Mouse (Mus musculus) midbrain, embryonic 14.5 days (tissue): ENCODE results near the gene Adcy7. TPM values are rescaled to one million over a fixed set of nuclear protein-coding genes. Genes with fewer than 3 reads are reported as not detected.
A peak's percentile ranks its signal among the peaks of the same experiment; 100 is the strongest.

Experiments used
- ATAC-seq: fragments of 200-750 bp; cut with Nextera tagmentation; 2 replicates; pipeline ENCODE4 v1.8.0; 2017; ENCODE audit warnings: moderate number of reproducible peaks, moderate library complexity; ENCODE audit not compliant: low FRiP score, low TSS enrichment
- DNase-seq: peaks from one replicate; pipeline ENCODE4 v3.0.0-alpha.2; 2015
- H3K27ac ChIP-seq: fragments of 300-500 bp; sonication (generic); replicated peaks from 2 replicates; pipeline ENCODE4 v1.5.1; 2014; ENCODE audit warnings: mild to moderate bottlenecking, low read depth, low read length, moderate library complexity
- H3K27me3 ChIP-seq: fragments of 300-500 bp; sonication (generic); 2 replicates; pipeline ENCODE4 v1.6.1; 2014; ENCODE audit warnings: low read length, control low read depth, mixed read lengths; ENCODE audit not compliant: control insufficient read depth, insufficient read depth
- H3K36me3 ChIP-seq: fragments of 300-500 bp; sonication (generic); 2 replicates; pipeline ENCODE4 v1.6.1; 2014; ENCODE audit warnings: low read length, control low read depth; ENCODE audit not compliant: control insufficient read depth, insufficient read depth
- H3K4me1 ChIP-seq: fragments of 300-500 bp; sonication (generic); 2 replicates; pipeline ENCODE4 v1.6.1; 2014; ENCODE audit warnings: mild to moderate bottlenecking, antibody characterized with exemption, low read length, control low read depth; ENCODE audit not compliant: control insufficient read depth, insufficient read depth
- H3K4me2 ChIP-seq: fragments of 300-500 bp; sonication (generic); 2 replicates; pipeline ENCODE4 v1.6.1; 2014; ENCODE audit warnings: mild to moderate bottlenecking, low read length, moderate library complexity
- H3K4me3 ChIP-seq: fragments of 300-500 bp; sonication (generic); replicated peaks from 2 replicates; pipeline ENCODE4 v1.5.1; 2014; ENCODE audit warnings: low read depth, low read length
- H3K9ac ChIP-seq: fragments of 300-500 bp; sonication (generic); replicated peaks from 2 replicates; pipeline ENCODE4 v1.6.1; 2014; ENCODE audit warnings: mild to moderate bottlenecking, low read length, moderate library complexity
- H3K9me3 ChIP-seq: fragments of 300-500 bp; sonication (generic); 2 replicates; pipeline ENCODE4 v1.6.1; 2016; ENCODE audit warnings: low read length, control low read depth, mixed read lengths; ENCODE audit not compliant: control insufficient read depth
- whole genome bisulfite sequencing: fragments of 180-500 bp; shearing (Covaris S2); extraction: QIAGEN DNeasy Blood & Tissue Kit; methylation state at CpG from one replicate; pipeline ENCODE4 v1.1.7; 2014; 5-methylcytosine and 5-hydroxymethylcytosine counted together
- polyA plus RNA-seq: library from polyadenylated mRNA; unstranded; fragments of >200 nt; fragmentation: Nextera tagmentation; extraction: Ambion mirVana; gene quantifications from 2 replicates; pipeline ENCODE4 v1.2.1, GENCODE M21; 2014

Gene Adcy7
- polyA plus RNA-seq, 1 experiment from 2014 or later = 2.6 TPM

DNA sequence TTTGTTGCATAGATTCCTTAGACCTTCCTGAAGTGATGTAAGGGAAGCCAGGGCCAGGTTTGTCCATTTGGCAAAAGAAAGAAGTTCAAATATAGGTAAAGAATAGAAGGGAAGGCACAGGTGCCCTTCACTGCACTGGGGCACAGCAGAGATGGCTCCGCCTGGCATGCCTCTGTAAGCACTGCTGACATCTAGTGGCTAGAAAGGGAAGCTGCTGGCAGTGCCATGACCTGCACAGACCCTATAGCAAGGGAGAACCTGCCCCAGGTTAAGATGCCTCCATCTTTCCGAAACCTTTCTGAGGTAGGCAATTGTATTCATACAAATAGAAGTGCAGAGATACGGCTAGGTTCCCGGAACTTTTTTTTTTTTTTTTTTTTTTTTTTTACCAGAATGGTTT lies 27.9 kb upstream of the Adcy7 start:
- WGBS = 76% methylated on average over 4 of the region's 4 CpGs
- Histone ChIP-seq H3K4me3 (no peak overlapping the region), H3K27me3 (no peaks in the 10 kb centered on the region), H3K36me3 (peaks cover 25% of the 10 kb centered on the region), H3K27ac (no peak overlapping the region), H3K9ac (no peak overlapping the region), H3K9me3 (no peaks in the 10 kb centered on the region), H3K4me1 (no peaks in the 10 kb centered on the region), H3K4me2 (no peak overlapping the region)
- ATAC-seq (no peak), DNase-seq (peak; percentile 73)

DNA sequence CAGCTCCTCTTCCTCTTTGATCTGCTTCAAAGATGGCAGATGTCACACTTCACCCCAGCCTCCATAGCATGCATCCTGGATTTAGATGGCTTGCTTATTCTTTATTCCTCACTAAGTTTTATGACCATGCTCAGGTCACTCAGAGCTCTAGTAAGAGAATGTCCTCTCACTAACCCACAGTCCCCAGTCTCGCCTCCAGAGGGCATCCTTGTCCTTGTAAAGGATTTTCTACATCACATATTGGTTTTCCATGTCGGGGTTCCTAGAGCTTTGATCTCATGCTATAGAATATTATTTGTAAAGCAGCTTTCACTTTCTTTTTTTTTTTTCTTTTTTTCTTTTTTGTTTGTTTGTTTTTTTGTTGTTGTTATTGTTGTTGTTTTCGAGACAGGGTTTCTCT lies 19.4 kb upstream of the Adcy7 start:
- Histone ChIP-seq H3K36me3 (peaks cover 39% of the 10 kb centered on the region), H3K4me1 (no peaks in the 10 kb centered on the region), H3K27ac (no peak overlapping the region), H3K4me3 (no peak overlapping the region), H3K9ac (no peak overlapping the region), H3K27me3 (no peaks in the 10 kb centered on the region), H3K4me2 (no peak overlapping the region), H3K9me3 (no peaks in the 10 kb centered on the region)
- WGBS = 81% methylated on average over 3 of the region's 3 CpGs
- peak; percentile 66 for DNase-seq
- ATAC-seq = no peak

DNA sequence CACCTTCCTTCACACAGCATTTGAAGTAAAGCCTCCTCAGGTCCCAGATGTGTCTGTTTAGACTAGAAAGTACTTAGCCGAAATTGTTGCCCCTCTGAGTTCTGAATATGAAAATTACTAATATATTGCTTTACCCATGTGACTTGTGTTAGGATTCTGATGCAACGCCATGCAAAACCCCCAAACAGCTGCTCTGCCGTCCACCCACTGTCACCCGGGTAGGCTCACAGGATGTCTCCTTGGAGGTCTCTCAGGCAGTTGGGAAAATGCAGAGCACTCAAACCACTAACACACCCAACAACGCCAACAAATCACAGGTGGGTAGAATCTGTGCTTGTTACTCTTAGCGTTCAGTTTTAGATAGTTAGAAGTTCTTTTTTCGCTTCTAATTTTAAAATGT lies 17.2 kb upstream of the Adcy7 start:
- WGBS = 92% methylated on average over 7 of the region's 7 CpGs
- no peak for ATAC-seq
- Histone ChIP-seq H3K27me3 (no peaks in the 10 kb centered on the region), H3K27ac (no peak overlapping the region), H3K9ac (no peak overlapping the region), H3K4me3 (no peak overlapping the region), H3K36me3 (peaks cover 25% of the 10 kb centered on the region), H3K9me3 (no peaks in the 10 kb centered on the region), H3K4me1 (no peaks in the 10 kb centered on the region), H3K4me2 (no peak overlapping the region)
- DNase-seq = no peak

DNA sequence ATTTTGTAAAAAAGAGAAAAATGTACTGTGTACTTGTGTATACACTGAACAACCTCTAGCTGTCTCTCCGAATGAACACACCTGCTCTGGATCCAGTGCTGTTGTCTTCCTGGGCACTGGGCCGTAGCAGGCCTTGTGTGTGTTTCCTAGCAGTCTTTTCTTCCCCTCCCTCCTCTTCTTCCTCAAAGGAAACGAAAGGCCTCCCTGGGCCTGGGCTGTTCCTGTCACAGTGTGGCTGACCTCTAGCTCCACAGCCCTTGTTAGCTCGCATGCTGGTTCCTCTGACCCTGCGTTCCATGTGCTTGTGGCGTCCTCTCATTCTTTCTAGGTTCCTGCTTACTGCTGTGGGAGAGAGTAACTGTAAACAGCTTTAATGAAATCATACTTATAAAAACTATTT lies 14.2 kb upstream of the Adcy7 start:
- DNase-seq (no peak), ATAC-seq (no peak)
- no peaks in the 10 kb centered on the region for H3K9me3 ChIP-seq
- no peak overlapping the region for H3K4me2 ChIP-seq
- no peaks in the 10 kb centered on the region for H3K4me1 ChIP-seq
- no peak overlapping the region for H3K27ac ChIP-seq
- H3K36me3 ChIP-seq = peaks cover 8% of the 10 kb centered on the region
- H3K4me3 ChIP-seq = no peak overlapping the region
- WGBS = 30% methylated on average over 6 of the region's 6 CpGs
- no peaks in the 10 kb centered on the region for H3K27me3 ChIP-seq
- no peak overlapping the region; the same call in 1 of the 2 replicates for H3K9ac ChIP-seq

DNA sequence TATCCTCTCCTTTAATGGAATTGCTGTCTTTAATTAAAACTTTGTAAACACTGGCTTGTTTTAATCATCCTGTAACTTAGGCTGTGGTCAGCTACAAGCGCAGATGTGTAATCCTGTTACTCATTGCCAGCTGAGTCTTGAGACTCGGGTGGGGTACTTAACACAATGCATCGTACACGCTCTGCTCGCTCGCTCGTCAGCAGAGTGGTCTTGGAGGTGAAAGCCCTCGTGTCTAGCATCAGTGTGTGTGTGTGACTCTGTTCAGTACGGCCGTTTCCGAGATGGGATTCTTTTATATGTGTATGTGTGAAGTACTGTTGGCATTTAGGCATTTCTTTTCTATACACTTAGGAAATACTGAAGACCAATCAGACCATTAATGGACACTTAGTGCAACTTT lies 13.7 kb upstream of the Adcy7 start:
- no peak for DNase-seq
- no peaks in the 10 kb centered on the region for H3K9me3 ChIP-seq
- H3K4me2 ChIP-seq = no peak overlapping the region

DNA sequence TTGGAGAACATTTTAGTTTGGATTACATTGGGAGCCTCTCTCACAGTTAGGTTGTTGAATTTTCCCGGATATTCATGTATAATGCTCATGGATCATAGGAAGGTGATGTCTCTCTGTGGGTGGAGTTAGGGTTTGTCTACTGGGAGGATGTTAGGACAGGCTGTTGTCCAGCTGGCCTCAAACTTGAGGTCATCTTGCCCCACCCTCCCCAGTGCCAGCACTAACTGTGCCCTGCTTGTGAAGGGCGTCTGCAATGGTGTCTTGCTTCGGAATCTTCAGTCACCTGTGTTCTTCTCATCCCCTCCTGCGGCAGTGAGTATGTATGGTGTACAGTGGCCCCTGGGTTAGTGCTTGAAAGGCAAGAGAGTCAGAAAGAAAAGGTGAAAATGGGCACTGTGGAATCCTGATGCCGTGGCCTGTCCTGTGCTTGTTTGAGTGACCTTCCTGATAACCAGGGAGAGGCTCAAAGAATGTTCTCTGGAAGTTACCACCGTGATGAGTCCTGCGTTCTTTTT lies 11.7 kb upstream of the Adcy7 start:
- ATAC-seq (no peak), DNase-seq (no peak)
- no peaks in the 10 kb centered on the region for H3K27me3 ChIP-seq
- no peak overlapping the region for H3K27ac ChIP-seq
- no peak overlapping the region for H3K9ac ChIP-seq
- H3K9me3 ChIP-seq = no peaks in the 10 kb centered on the region
- WGBS = 92% methylated on average over 7 of the region's 7 CpGs
- H3K4me2 ChIP-seq = no peak overlapping the region
- no peak overlapping the region for H3K4me3 ChIP-seq
- no peaks in the 10 kb centered on the region for H3K4me1 ChIP-seq
- peaks cover 8% of the 10 kb centered on the region; the same call in 1 of the 2 replicates for H3K36me3 ChIP-seq

More for the DNA sequence above, 13.7 kb upstream of the Adcy7 start:
- peaks cover 8% of the 10 kb centered on the region for H3K36me3 ChIP-seq
- no peak for ATAC-seq
- no peak overlapping the region for H3K27ac ChIP-seq
- no peak overlapping the region for H3K4me3 ChIP-seq
- no peak overlapping the region for H3K9ac ChIP-seq
- no peaks in the 10 kb centered on the region for H3K27me3 ChIP-seq
- H3K4me1 ChIP-seq = no peaks in the 10 kb centered on the region
- WGBS = 41% methylated on average over 11 of the region's 11 CpGs

DNA sequence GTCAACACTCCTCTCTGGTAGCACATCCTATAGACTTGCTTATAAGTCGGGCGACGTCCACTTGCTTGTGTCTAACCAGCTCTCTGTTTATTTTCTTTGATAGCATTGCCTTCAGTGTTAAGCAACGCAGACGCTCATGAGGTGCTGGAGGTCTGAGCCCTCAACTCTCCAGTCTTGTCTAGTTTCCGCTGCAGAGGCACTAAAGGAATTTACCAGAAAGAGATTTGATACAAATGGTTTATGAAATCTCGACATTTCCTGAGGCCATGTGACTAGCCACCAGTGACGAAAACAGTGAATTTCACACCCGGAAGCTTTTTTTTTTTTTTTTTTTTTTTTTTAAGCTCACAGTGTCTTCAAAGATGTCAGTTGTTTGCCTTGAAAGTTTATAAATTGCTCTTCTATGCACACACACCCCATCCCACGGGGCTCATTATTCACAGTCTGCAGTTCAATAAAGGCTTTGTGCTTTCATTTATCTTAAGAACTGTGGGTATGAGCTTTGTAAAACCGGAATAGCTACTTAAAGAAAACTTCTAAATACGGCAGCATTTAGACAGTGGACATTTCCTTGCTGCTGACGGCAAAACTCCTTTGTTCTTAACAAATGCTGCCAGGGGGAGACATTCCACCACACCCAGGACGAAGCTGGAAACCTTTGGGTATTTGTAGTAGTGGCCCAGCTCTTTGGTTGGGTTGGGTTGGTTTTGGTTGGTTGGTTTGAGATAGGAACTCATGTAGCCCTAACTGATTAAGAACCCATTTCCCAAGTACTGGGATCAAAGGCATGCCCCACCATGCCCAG lies 9.2 kb upstream of the Adcy7 start:
- no peaks in the 10 kb centered on the region for H3K36me3 ChIP-seq
- no peak overlapping the region for H3K27ac ChIP-seq
- H3K4me2 ChIP-seq = no peak overlapping the region
- WGBS = 59% methylated on average over 14 of the region's 14 CpGs
- H3K9ac ChIP-seq = no peak overlapping the region
- H3K9me3 ChIP-seq = no peaks in the 10 kb centered on the region
- DNase-seq (no peak), ATAC-seq (no peak)
- H3K27me3 ChIP-seq = no peaks in the 10 kb centered on the region
- H3K4me1 ChIP-seq = no peaks in the 10 kb centered on the region
- no peak overlapping the region for H3K4me3 ChIP-seq

DNA sequence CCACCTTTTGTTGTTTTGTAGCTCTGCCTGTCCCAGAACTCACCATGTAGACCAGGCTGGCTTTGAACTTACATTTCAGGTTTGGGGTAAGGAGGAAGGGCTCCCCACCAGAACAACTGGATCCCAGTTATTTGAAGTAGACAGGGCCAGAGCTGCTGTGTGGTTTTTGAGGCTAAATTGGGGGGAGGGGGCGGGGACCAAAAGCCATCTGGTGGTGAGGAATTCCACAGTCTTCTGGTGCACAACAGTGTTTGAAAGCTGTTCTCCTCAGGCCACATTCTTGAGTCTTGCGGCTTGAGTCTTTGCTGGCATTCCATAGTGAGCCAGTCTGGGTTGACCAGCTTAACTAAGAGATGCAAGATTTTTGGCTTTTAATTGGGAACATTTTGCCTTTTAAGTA lies 6.7 kb upstream of the Adcy7 start:
- 28% methylated on average over 2 of the region's 2 CpGs for WGBS
- H3K27me3 ChIP-seq = no peaks in the 10 kb centered on the region
- H3K4me1 ChIP-seq = no peaks in the 10 kb centered on the region
- no peaks in the 10 kb centered on the region for H3K9me3 ChIP-seq
- no peaks in the 10 kb centered on the region for H3K36me3 ChIP-seq
- H3K9ac ChIP-seq = no peak overlapping the region
- H3K4me2 ChIP-seq = no peak overlapping the region
- ATAC-seq (no peak), DNase-seq (no peak)
- no peak overlapping the region for H3K27ac ChIP-seq
- H3K4me3 ChIP-seq = no peak overlapping the region

DNA sequence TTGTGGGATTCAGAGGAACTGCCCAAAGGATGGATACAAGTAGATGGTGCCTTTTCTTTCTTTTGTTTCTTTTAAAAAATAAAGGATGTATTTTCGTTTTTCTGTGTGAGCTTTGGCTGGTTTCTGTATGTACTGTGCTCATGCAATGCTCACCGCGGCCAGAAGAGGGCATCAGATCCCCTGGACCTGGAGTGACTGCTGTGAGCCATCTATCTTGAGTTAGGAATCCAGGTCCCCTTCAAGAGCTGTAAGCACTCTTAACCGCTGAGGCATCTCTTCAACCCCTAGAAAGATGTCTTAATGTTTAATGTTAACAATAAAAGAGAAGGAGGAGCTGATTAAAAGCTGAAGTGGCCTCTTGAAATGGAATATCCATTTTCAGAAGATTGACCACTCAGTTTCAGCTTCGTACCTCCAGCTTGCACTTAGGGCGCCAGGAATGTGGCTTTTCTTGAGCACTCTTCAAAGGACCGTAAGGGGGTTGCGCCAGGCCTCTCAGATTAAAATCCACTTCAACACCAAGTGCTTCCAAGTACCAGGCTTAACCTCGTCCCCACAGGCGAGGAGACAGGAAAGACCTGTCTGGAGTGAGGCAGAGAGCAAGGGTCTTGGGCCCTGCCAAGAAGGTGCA lies 5.9 kb upstream of the Adcy7 start:
- Histone ChIP-seq H3K4me3 (no peak overlapping the region), H3K27me3 (no peaks in the 10 kb centered on the region), H3K9ac (no peak overlapping the region), H3K27ac (no peak overlapping the region), H3K9me3 (no peaks in the 10 kb centered on the region), H3K4me1 (no peaks in the 10 kb centered on the region), H3K4me2 (no peak overlapping the region), H3K36me3 (no peaks in the 10 kb centered on the region)
- ATAC-seq (no peak), DNase-seq (peak; percentile 85)
- 58% methylated on average over 10 of the region's 10 CpGs for WGBS
